Mouse (Mus musculus): ENCODE data around the gene Gm16434.
"Not testable (repeated sequence)": the region's sequence is repeated elsewhere in the genome, so short reads cannot be mapped to it uniquely, and the experiment has no call there.

DNA sequence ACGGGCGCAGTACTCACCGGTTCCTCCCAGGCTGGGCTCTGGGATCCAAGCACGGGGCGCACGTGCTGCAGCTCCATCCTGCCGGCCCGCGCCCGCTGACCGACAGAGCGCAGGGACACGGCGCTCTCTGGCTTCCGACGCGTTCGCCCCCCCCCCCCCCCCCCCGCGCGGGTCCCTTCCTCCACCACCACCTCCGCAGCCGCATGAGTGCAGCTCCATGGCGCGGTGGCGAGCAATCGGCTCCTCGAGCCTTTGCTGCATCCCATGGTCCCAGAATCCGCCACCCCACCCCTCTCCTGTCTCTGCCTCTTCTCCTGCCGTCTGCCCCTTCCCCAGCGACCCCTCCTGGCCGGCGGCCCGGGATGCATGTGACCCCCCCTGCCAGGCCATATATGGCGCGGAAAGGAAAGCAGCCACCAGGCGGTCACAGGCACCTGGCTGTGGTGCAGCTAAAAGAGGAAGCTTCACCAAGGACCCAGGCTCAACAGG, 19.8 kb downstream of the Gm16434 start, which contains the start of gene Gm3512:
- not testable (repeated sequence) for TF ChIP-seq POLR2A (IDR thresholded peaks at IDR 0.05; ENCODE audit: borderline replicate concordance, extremely low read depth, insufficient read depth, insufficient read length, poor library complexity, severe bottlenecking); CTCF (IDR thresholded peaks at IDR 0.05; ENCODE audit: borderline replicate concordance, extremely low read depth, insufficient read depth, insufficient read length)

Data from brain, embryonic 14.5 days (tissue).